Mouse (Mus musculus) midbrain, embryonic 12.5 days (tissue): Measurements from ENCODE around the gene Sfxn5. TPM values are rescaled to one million over a fixed set of nuclear protein-coding genes. Genes with fewer than 3 reads are reported as not detected.
A peak's percentile ranks its signal among the peaks of the same experiment; 100 is the strongest.

ENCODE experiments used
- ATAC-seq: fragments of 200-750 bp; cut with Nextera tagmentation; 2 replicates; pipeline ENCODE4 v1.8.0; 2017; ENCODE audit warnings: low read depth, moderate TSS enrichment, moderate library complexity; ENCODE audit not compliant: low FRiP score
- H3K27ac ChIP-seq: fragments of 300-500 bp; sonication (generic); replicated peaks from 2 replicates; pipeline ENCODE4 v1.5.1; 2016; ENCODE audit warnings: mild to moderate bottlenecking
- H3K27me3 ChIP-seq: fragments of 300-500 bp; sonication (generic); 2 replicates; pipeline ENCODE4 v1.6.1; 2016; ENCODE audit warnings: mild to moderate bottlenecking
- H3K36me3 ChIP-seq: fragments of 300-500 bp; sonication (generic); 2 replicates; pipeline ENCODE4 v1.6.1; 2016
- H3K4me1 ChIP-seq: fragments of 300-500 bp; sonication (generic); 2 replicates; pipeline ENCODE4 v1.6.1; 2016
- H3K4me2 ChIP-seq: fragments of 300-500 bp; sonication (generic); replicated peaks from 2 replicates; pipeline ENCODE4 v1.6.1; 2016; ENCODE audit warnings: mild to moderate bottlenecking, moderate library complexity
- H3K4me3 ChIP-seq: fragments of 300-500 bp; sonication (generic); 2 replicates; pipeline ENCODE4 v1.5.1; 2016; ENCODE audit warnings: mild to moderate bottlenecking
- H3K9ac ChIP-seq: fragments of 300-500 bp; sonication (generic); replicated peaks from 2 replicates; pipeline ENCODE4 v1.6.1; 2016; ENCODE audit warnings: mild to moderate bottlenecking, moderate library complexity
- H3K9me3 ChIP-seq: fragments of 300-500 bp; sonication (generic); 2 replicates; pipeline ENCODE4 v1.6.1; 2016; ENCODE audit warnings: mild to moderate bottlenecking
- WGBS: fragments of 180-500 bp; shearing (Covaris S2); methylation state at CpG from one replicate; pipeline ENCODE4 v1.1.7; 2016; 5-methylcytosine and 5-hydroxymethylcytosine counted together
- polyA plus RNA-seq: library from polyadenylated mRNA; unstranded; fragments of >200 nt; fragmentation: Nextera tagmentation; extraction: Ambion mirVana; gene quantifications from 2 replicates; pipeline ENCODE4 v1.2.1, GENCODE M21; 2016

The Sfxn5 gene
- polyA plus RNA-seq, 1 experiment from 2014 or later: 8.2 TPM

GRCm38 (mm10) chr6:85219706-85220105, 113.5 kb downstream of the Sfxn5 start:
- Histone ChIP-seq H3K27ac (no peak overlapping the region), H3K27me3 (no peaks in the 10 kb centered on the region; the same call in 1 of the 2 replicates), H3K4me1 (peaks cover 39% of the 10 kb centered on the region), H3K4me2 (no peak overlapping the region), H3K4me3 (no peak overlapping the region), H3K36me3 (no peaks in the 10 kb centered on the region), H3K9ac (no peak overlapping the region), H3K9me3 (no peaks in the 10 kb centered on the region)
- no peak for ATAC-seq
- WGBS: 96% methylated on average over 11 of the region's 11 CpGs

- 28% methylated on average over 5 of the region's 5 CpGs for WGBS
- ATAC-seq: peak; percentile 41; the same call in 1 of the 2 replicates
- Histone ChIP-seq H3K9ac (no peak overlapping the region), H3K9me3 (no peaks in the 10 kb centered on the region), H3K27me3 (no peaks in the 10 kb centered on the region; the same call in 1 of the 2 replicates), H3K36me3 (no peaks in the 10 kb centered on the region), H3K27ac (no peak overlapping the region), H3K4me1 (peaks cover 33% of the 10 kb centered on the region), H3K4me2 (no peak overlapping the region), H3K4me3 (no peak overlapping the region)
Measured at GRCm38 (mm10) chr6:85218684-85219445, 114.4 kb downstream of the Sfxn5 start.

- Histone ChIP-seq H3K4me1 (peaks cover 26% of the 10 kb centered on the region), H3K27ac (no peak overlapping the region), H3K9ac (no peak overlapping the region), H3K4me3 (no peak overlapping the region), H3K4me2 (no peak overlapping the region), H3K27me3 (no peaks in the 10 kb centered on the region; the same call in 1 of the 2 replicates), H3K36me3 (no peaks in the 10 kb centered on the region), H3K9me3 (no peaks in the 10 kb centered on the region)
- ATAC-seq: no peak
- 73% methylated on average over 4 of the region's 4 CpGs for WGBS
Measured at GRCm38 (mm10) chr6:85218251-85218650, 115.0 kb downstream of the Sfxn5 start.

DNA sequence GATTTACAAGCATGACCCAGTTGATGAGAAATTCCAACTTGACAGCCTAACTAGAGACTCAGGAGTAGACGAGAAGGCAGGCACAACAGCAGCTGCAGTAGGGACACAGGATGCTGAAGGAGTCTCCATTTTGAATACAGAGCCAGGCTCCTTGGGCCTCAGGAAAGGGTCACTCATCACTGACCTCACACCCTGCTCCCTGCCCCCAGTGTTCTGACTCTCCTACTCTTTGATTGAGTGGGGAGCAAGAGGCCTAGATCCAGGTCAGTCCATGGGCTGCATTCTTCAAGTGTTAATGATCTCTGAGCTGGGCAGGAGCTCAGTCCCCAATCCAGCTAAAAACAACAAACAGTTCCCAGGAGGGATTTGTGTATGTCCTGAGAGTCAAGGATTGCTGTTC, 122.5 kb downstream of the Sfxn5 start:
- H3K27ac ChIP-seq: no peak overlapping the region
- H3K4me2 ChIP-seq: no peak overlapping the region
- no peaks in the 10 kb centered on the region for H3K9me3 ChIP-seq
- no peak overlapping the region for H3K4me3 ChIP-seq
- 0 out of 2 replicates have a peak, but pooled peaks cover 11% of the 10 kb centered on the region for H3K4me1 ChIP-seq
- ATAC-seq: no peak
- 50% methylated on average over 1 of the region's 1 CpGs for whole genome bisulfite sequencing
- no peak overlapping the region for H3K9ac ChIP-seq
- H3K27me3 ChIP-seq: peaks cover 27% of the 10 kb centered on the region; the same call in 1 of the 2 replicates
- H3K36me3 ChIP-seq: no peaks in the 10 kb centered on the region

- 81% methylated on average over 9 of the region's 9 CpGs for WGBS
- Histone ChIP-seq H3K4me3 (no peak overlapping the region), H3K9ac (no peak overlapping the region), H3K4me2 (no peak overlapping the region), H3K27me3 (peaks cover 31% of the 10 kb centered on the region; the same call in 1 of the 2 replicates), H3K9me3 (no peaks in the 10 kb centered on the region), H3K27ac (no peak overlapping the region), H3K36me3 (no peaks in the 10 kb centered on the region), H3K4me1 (0 out of 2 replicates have a peak, but pooled peaks cover 7% of the 10 kb centered on the region)
- ATAC-seq: no peak
Measured at GRCm38 (mm10) chr6:85209226-85209967, 123.8 kb downstream of the Sfxn5 start.

GRCm38 (mm10) chr6:85207345-85207744, 125.9 kb downstream of the Sfxn5 start:
- no peak overlapping the region for H3K27ac ChIP-seq
- H3K4me1 ChIP-seq: 0 out of 2 replicates have a peak, but pooled peaks cover 7% of the 10 kb centered on the region
- no peak for ATAC-seq
- H3K36me3 ChIP-seq: no peaks in the 10 kb centered on the region
- no peaks in the 10 kb centered on the region for H3K9me3 ChIP-seq
- H3K9ac ChIP-seq: no peak overlapping the region
- H3K4me2 ChIP-seq: no peak overlapping the region
- WGBS: 72% methylated on average over 5 of the region's 5 CpGs
- H3K4me3 ChIP-seq: no peak overlapping the region
- peaks cover 43% of the 10 kb centered on the region; the same call in 1 of the 2 replicates for H3K27me3 ChIP-seq

- WGBS: 47% methylated on average over 15 of the region's 15 CpGs
- 0 out of 2 replicates have a peak, but pooled peaks cover 7% of the 10 kb centered on the region for H3K4me1 ChIP-seq
- no peak for ATAC-seq
- H3K36me3 ChIP-seq: no peaks in the 10 kb centered on the region
- no peak overlapping the region for H3K4me2 ChIP-seq
- peaks cover 43% of the 10 kb centered on the region; the same call in 1 of the 2 replicates for H3K27me3 ChIP-seq
- no peaks in the 10 kb centered on the region for H3K9me3 ChIP-seq
- no peak overlapping the region for H3K27ac ChIP-seq
- no peak overlapping the region for H3K4me3 ChIP-seq
- no peak overlapping the region for H3K9ac ChIP-seq
Measured at GRCm38 (mm10) chr6:85206939-85207285, 126.3 kb downstream of the Sfxn5 start.

GRCm38 (mm10) chr6:85206182-85206938, 126.9 kb downstream of the Sfxn5 start:
- Histone ChIP-seq H3K27ac (no peak overlapping the region), H3K4me1 (0 out of 2 replicates have a peak, but pooled peaks cover 7% of the 10 kb centered on the region), H3K27me3 (peaks cover 43% of the 10 kb centered on the region; the same call in 1 of the 2 replicates), H3K4me2 (no peak overlapping the region), H3K4me3 (no peak overlapping the region), H3K9me3 (no peaks in the 10 kb centered on the region), H3K36me3 (no peaks in the 10 kb centered on the region), H3K9ac (no peak overlapping the region)
- WGBS: 29% methylated on average over 16 of the region's 16 CpGs
- ATAC-seq: no peak

- no peak for ATAC-seq
- no peaks in the 10 kb centered on the region for H3K9me3 ChIP-seq
- no peak overlapping the region for H3K4me3 ChIP-seq
- H3K27ac ChIP-seq: no peak overlapping the region
- no peaks in the 10 kb centered on the region for H3K36me3 ChIP-seq
- H3K4me1 ChIP-seq: peaks cover 11% of the 10 kb centered on the region; the same call in 1 of the 2 replicates
- no peak overlapping the region for H3K9ac ChIP-seq
- 74% methylated on average over 2 of the region's 2 CpGs for WGBS
- H3K4me2 ChIP-seq: no peak overlapping the region
- H3K27me3 ChIP-seq: peaks cover 48% of the 10 kb centered on the region
Measured at GRCm38 (mm10) chr6:85197951-85198350, 135.3 kb downstream of the Sfxn5 start.

DNA sequence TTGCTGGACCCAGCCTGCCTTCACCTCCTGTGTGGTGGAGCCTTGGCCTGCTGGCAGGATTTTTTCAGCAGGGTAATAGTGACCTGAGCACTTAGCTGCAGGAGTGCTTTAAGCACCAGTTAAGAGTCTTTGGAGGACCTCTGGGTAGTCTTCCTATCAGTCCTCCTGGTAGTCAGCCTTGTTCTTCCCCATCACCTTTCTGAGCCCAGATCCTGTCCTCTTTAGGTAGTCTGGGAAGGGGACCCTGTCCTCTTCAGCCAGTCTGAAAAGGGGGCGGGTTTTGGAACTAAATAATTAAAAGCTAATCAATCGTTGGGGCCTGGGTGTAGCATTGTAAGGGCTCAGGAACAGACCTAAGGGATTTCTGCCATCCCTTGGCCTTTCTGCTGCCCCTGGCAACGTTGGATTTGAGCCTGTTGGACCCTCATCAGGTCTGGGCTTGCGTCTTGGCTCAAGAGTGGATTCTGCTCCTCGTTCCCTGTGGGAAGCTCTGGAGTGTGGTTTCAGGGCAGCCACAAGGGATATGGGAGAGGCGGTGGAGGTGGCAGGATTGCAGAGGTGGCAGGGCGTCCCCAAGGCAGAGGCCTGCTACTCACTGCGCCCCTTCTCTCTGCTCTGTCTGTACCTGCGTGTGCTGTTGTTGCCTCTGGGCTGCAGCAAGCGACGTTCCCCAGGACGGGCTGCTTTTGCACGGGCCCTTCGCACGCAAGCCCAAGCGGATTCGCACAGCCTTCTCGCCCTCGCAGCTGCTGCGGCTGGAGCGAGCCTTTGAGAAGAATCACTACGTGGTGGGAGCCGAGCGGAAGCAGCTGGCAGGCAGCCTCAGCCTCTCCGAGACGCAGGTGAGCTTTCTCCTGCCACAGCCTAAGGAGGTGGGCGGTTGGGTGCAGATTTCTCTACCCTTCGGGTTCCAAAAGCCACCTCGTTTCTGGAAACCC, 139.6 kb downstream of the Sfxn5 start:
- WGBS: 3% methylated on average over 29 of the region's 29 CpGs
- Histone ChIP-seq H3K27ac (no peak overlapping the region), H3K9me3 (no peaks in the 10 kb centered on the region), H3K36me3 (no peaks in the 10 kb centered on the region), H3K4me1 (peaks cover 30% of the 10 kb centered on the region), H3K9ac (no peak overlapping the region), H3K4me2 (peak overlapping the region; percentile 35), H3K27me3 (peaks cover 85% of the 10 kb centered on the region), H3K4me3 (peak overlapping the region; percentile 19)
- no peak for ATAC-seq
